Mouse (Mus musculus) liver, embryonic 14.5 days (tissue): ENCODE measurements at regions not wholly inside any gene's neighbourhood (a gene's known extent, or its start where the extent isn't known, plus 50 kb on each side); places are given as distances from the start of the nearest gene placed in this dataset.

Source experiments
- ATAC-seq: fragments of 200-750 bp; cut with Nextera tagmentation; 2 replicates; pipeline ENCODE4 v1.8.0; 2017; ENCODE audit warnings: moderate number of reproducible peaks, mild to moderate bottlenecking, moderate library complexity; ENCODE audit not compliant: insufficient read depth
- DNase-seq, 3 experiments: peaks; one replicate each; pipeline ENCODE4 v3.0.0-alpha.2; 2012 to 2013; ENCODE audit warnings: low read depth in 3 of 3, low spot score in 3 of 3
- H3K27ac ChIP-seq: fragments of 300-500 bp; sonication (generic); 2 replicates; pipeline ENCODE4 v1.5.1; 2014; ENCODE audit warnings: moderate library complexity, mild to moderate bottlenecking, control low read depth, inconsistent platforms
- H3K27me3 ChIP-seq: fragments of 300-500 bp; sonication (generic); 2 replicates; pipeline ENCODE4 v1.6.1; 2014; ENCODE audit warnings: mild to moderate bottlenecking, low read length, moderate library complexity; ENCODE audit not compliant: control insufficient read depth, insufficient read depth
- H3K36me3 ChIP-seq: fragments of 300-500 bp; sonication (generic); replicated peaks from 2 replicates; pipeline ENCODE4 v1.6.1; 2014; ENCODE audit warnings: low read depth; ENCODE audit not compliant: control insufficient read depth, insufficient read depth
- H3K4me1 ChIP-seq, 2 experiments: fragments of 200-500 bp in 1 of 2; fragments of 300-500 bp in 1 of 2; sonication (generic) in 1 of 2; replicated peaks; 2 replicates each; pipeline ENCODE4 v1.6.1; 2012 to 2014; ENCODE audit warnings: antibody characterized with exemption in 1 of 2, inconsistent platforms in 1 of 2, low read length in 1 of 2; ENCODE audit not compliant: control insufficient read depth in 2 of 2, insufficient read depth in 2 of 2
- H3K4me2 ChIP-seq: fragments of 300-500 bp; sonication (generic); 2 replicates; pipeline ENCODE4 v1.6.1; 2014; ENCODE audit warnings: low read depth, mild to moderate bottlenecking, control low read depth, moderate library complexity
- H3K4me3 ChIP-seq, 2 experiments: fragments of 200-500 bp in 1 of 2; fragments of 300-500 bp in 1 of 2; sonication (generic) in 1 of 2; 2 replicates each; pipeline ENCODE4 v1.5.1; 2012 to 2014; ENCODE audit warnings: low read depth in 2 of 2, low read length in 2 of 2, mild to moderate bottlenecking in 2 of 2, control low read depth in 1 of 2, inconsistent platforms in 1 of 2, moderate library complexity in 1 of 2; ENCODE audit not compliant: insufficient read depth in 1 of 2
- H3K9ac ChIP-seq: fragments of 300-500 bp; sonication (generic); replicated peaks from 2 replicates; pipeline ENCODE4 v1.6.1; 2014; ENCODE audit warnings: mild to moderate bottlenecking, control low read depth, moderate library complexity
- H3K9me3 ChIP-seq: fragments of 300-500 bp; sonication (generic); 2 replicates; pipeline ENCODE4 v1.6.1; 2016; ENCODE audit warnings: low read length, mixed read lengths; ENCODE audit not compliant: control insufficient read depth
- CTCF ChIP-seq: IDR thresholded peaks from 2 replicates; pipeline ENCODE4 v1.5.1; 2016; ENCODE audit warnings: antibody characterized with exemption, low read depth, control low read depth
- EP300 ChIP-seq: IDR thresholded peaks from 2 replicates; pipeline ENCODE4 v1.6.1; 2016; ENCODE audit warnings: antibody characterized with exemption, low read depth
- WGBS: fragments of 180-500 bp; shearing (Covaris S2); extraction: QIAGEN DNeasy Blood & Tissue Kit; methylation state at CpG from one replicate; pipeline ENCODE4 v1.1.7; 2014; ENCODE audit not compliant: insufficient replicate concordance; 5-methylcytosine and 5-hydroxymethylcytosine counted together

GRCm38 (mm10) chr4:62808553-62808950 is 156.8 kb upstream of the Zfp618 start:
- no peak for ATAC-seq
- Histone ChIP-seq H3K4me1 (peaks cover 0 to 8% of the 10 kb centered on the region in 2 experiments; a peak in 2 of 4 replicates), H3K4me3 (no peak overlapping the region), H3K9ac (no peak overlapping the region), H3K36me3 (no peaks in the 10 kb centered on the region), H3K27ac (no peak overlapping the region), H3K9me3 (no peaks in the 10 kb centered on the region), H3K4me2 (no peak overlapping the region), H3K27me3 (no peaks in the 10 kb centered on the region)
- DNase-seq: no peak
- WGBS: 74% methylated on average over 12 of the region's 12 CpGs
- TF ChIP-seq EP300 (no peak), CTCF (no peak)

GRCm38 (mm10) chr4:62809048-62809447 is 156.3 kb upstream of the Zfp618 start:
- H3K9ac ChIP-seq: no peak overlapping the region
- H3K9me3 ChIP-seq: no peaks in the 10 kb centered on the region
- no peak overlapping the region for H3K4me3 ChIP-seq
- ATAC-seq (no peak), DNase-seq (no peak)
- no peaks in the 10 kb centered on the region for H3K27me3 ChIP-seq
- no peak overlapping the region for H3K27ac ChIP-seq
- H3K4me1 ChIP-seq: peaks cover 0 to 8% of the 10 kb centered on the region in 2 experiments; a peak in 2 of 4 replicates
- H3K36me3 ChIP-seq: no peaks in the 10 kb centered on the region
- WGBS: 64% methylated on average over 4 of the region's 4 CpGs
- TF ChIP-seq CTCF (no peak), EP300 (no peak)
- no peak overlapping the region for H3K4me2 ChIP-seq

- Histone ChIP-seq H3K27ac (no peak overlapping the region), H3K36me3 (no peaks in the 10 kb centered on the region), H3K9ac (no peak overlapping the region), H3K4me3 (no peak overlapping the region), H3K4me2 (no peak overlapping the region), H3K9me3 (no peaks in the 10 kb centered on the region), H3K27me3 (no peaks in the 10 kb centered on the region), H3K4me1 (no peaks in the 10 kb centered on the region)
- DNase-seq (no peak), ATAC-seq (no peak)
- no peak for TF ChIP-seq CTCF
- TF ChIP-seq EP300: no peak
- 61% methylated on average over 2 of the region's 2 CpGs for WGBS
Measured at GRCm38 (mm10) chr4:62819889-62820288, 145.5 kb upstream of the Zfp618 start.

GRCm38 (mm10) chr4:62821288-62821687 is 144.1 kb upstream of the Zfp618 start:
- ATAC-seq (no peak), DNase-seq (no peak)
- Histone ChIP-seq H3K27ac (no peak overlapping the region), H3K36me3 (no peaks in the 10 kb centered on the region), H3K4me3 (no peak overlapping the region), H3K9me3 (no peaks in the 10 kb centered on the region), H3K9ac (no peak overlapping the region), H3K4me1 (no peaks in the 10 kb centered on the region), H3K4me2 (no peak overlapping the region), H3K27me3 (no peaks in the 10 kb centered on the region)
- TF ChIP-seq CTCF (no peak), EP300 (no peak)
- WGBS: 39% methylated on average over 2 of the region's 2 CpGs

- no peaks in the 10 kb centered on the region for H3K36me3 ChIP-seq
- 24% methylated on average over 7 of the region's 7 CpGs for WGBS
- H3K4me1 ChIP-seq: no peaks in the 10 kb centered on the region
- no peak overlapping the region for H3K9ac ChIP-seq
- H3K9me3 ChIP-seq: no peaks in the 10 kb centered on the region
- no peak for TF ChIP-seq EP300
- TF ChIP-seq CTCF: peak; percentile 52
- no peaks in the 10 kb centered on the region for H3K27me3 ChIP-seq
- no peak overlapping the region for H3K4me3 ChIP-seq
- ATAC-seq: no peak
- DNase-seq: peak in 1 of 3 experiments; percentile 17
- H3K4me2 ChIP-seq: no peak overlapping the region
- no peak overlapping the region for H3K27ac ChIP-seq
Measured at GRCm38 (mm10) chr4:62822568-62822967, 142.8 kb upstream of the Zfp618 start.
